Mouse (Mus musculus) heart, adult 2 months (tissue): ENCODE measurements around the gene Rarg. TPM values are rescaled to one million over a fixed set of nuclear protein-coding genes. Genes with fewer than 3 reads are reported as not detected.
A peak's percentile ranks its signal among the peaks of the same experiment; 100 is the strongest.

Experiments
- DNase-seq, 2 experiments: peaks; one replicate each; pipeline ENCODE4 v3.0.0; 2021
- H3K27ac ChIP-seq: fragments of 200-600 bp; 2 replicates; pipeline ENCODE4 v1.8.1; 2022
- H3K27me3 ChIP-seq: fragments of 200-500 bp; 2 replicates; pipeline ENCODE4 v1.6.1; 2012; ENCODE audit warnings: mild to moderate bottlenecking, low read length, inconsistent platforms, mixed read lengths; ENCODE audit not compliant: control insufficient read depth, insufficient read depth
- H3K36me3 ChIP-seq: fragments of 200-500 bp; 2 replicates; pipeline ENCODE4 v1.6.1; 2012; ENCODE audit warnings: low read length, inconsistent platforms; ENCODE audit not compliant: control insufficient read depth, insufficient read depth
- H3K4me1 ChIP-seq: fragments of 200-500 bp; 2 replicates; pipeline ENCODE4 v1.6.1; 2011; ENCODE audit warnings: low read length; ENCODE audit not compliant: control insufficient read depth, insufficient read depth
- H3K4me3 ChIP-seq: fragments of 200-600 bp; 2 replicates; pipeline ENCODE4 v1.8.1; 2022
- H3K79me2 ChIP-seq: fragments of 200-500 bp; replicated peaks from 2 replicates; pipeline ENCODE4 v1.6.1; 2012; ENCODE audit warnings: mild to moderate bottlenecking, inconsistent platforms, low read length, moderate library complexity, mixed read lengths; ENCODE audit not compliant: control insufficient read depth, insufficient read depth
- H3K9ac ChIP-seq: fragments of 200-500 bp; 2 replicates; pipeline ENCODE4 v1.6.1; 2012; ENCODE audit warnings: low read depth, mild to moderate bottlenecking, control low read depth, inconsistent platforms, low read length, mixed read lengths
- CTCF ChIP-seq: fragments of 200-600 bp; IDR thresholded peaks from 2 replicates; pipeline ENCODE4 v1.8.1; 2022; ENCODE audit warnings: antibody characterized with exemption, mild to moderate bottlenecking, moderate library complexity
- EP300 ChIP-seq: fragments of 200-500 bp; IDR thresholded peaks from 2 replicates; pipeline ENCODE4 v1.6.1; 2011; ENCODE audit warnings: low read depth, low read length, control low read depth; ENCODE audit not compliant: insufficient read depth
- POLR2A ChIP-seq: fragments of 200-500 bp; IDR thresholded peaks from 2 replicates; pipeline ENCODE4 v1.6.1; 2011; ENCODE audit warnings: mild to moderate bottlenecking, low read depth, low read length, control low read depth; ENCODE audit not compliant: insufficient read depth
- WGBS: fragments of 180-500 bp; shearing (Covaris S2); methylation state at CpG from one replicate; pipeline ENCODE4 v1.1.7; 2018; 5-methylcytosine and 5-hydroxymethylcytosine counted together
- intact Hi-C: fragments of 180-260 bp; cut with DNase I; formaldehyde crosslinking; loops from one replicate; pipeline ENCODE4 v1.15.1; 2025
- long read RNA-seq: library from polyadenylated mRNA; stranded (forward); transcript quantifications from one replicate; pipeline ENCODE4 v2.0.0, GENCODE M21; 2021
- polyA plus RNA-seq: library from polyadenylated mRNA; depleted of rRNA; stranded (reverse); fragments of >200 nt; gene quantifications from 2 replicates; pipeline ENCODE4 v1.2.3, GENCODE M21; 2012; rRNA removed
- total RNA-seq, 2 experiments: library from RNA; stranded (reverse); gene quantifications; 2 replicates each; pipeline ENCODE4 v1.2.3; 2021

The Rarg gene
- total RNA-seq (10 to 100 TPM; 18.1 to 20.3 TPM), polyA plus RNA-seq (19.9 and 26.9 TPM in 2 replicates)
- long read RNA-seq, transcript Rarg-202 (8 exons, 2,718 nt): major isoform, 6 of 14 reads
- long read RNA-seq, partial matches to known transcripts: 0 of 14 reads
- long read RNA-seq, other reads (novel, unspliced or antisense): 6 of 14 reads

DNA sequence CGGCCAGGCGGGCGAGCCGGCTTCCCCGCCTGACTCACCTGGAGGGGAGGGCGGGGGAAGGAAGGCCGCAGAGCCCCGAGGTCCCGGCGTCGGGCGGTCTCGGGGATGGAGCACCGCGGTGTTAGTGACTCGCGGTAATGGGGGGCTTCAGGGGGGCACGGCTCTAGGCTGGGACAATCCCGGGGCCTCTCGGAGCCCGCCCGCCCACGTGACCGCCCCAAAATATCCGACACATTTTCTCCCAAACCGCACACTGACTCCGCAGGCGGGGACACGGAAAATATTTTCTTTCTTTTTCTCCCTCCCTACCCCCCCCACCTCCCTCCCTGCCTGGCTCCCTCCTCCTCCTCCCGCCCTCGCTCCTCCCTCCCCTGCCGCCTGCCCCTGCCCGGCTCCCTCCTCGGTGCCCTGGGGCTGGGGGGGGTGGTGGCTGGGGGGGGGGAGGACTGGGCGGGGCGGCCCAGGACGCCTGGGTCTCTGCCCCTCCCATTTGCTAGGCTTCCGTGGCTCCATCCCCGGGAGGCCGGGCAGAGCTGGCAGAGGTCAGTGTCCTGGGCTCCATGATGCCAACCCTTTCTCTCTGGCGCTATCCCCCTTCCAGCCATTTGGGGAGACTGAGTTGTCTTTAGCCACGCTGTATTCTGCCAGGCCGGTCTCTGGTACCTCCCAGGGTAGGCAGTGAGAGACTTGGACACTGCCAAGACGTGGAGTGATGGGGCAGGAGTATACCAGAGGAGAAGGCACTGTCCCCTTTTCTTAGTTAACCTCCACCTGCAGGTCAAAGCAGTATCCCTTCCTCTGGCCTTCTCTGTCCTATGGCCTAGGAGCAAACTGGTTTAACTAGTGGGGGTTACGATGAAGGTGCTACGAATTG is at the start of gene Rarg:
Gene Rarg, minus strand, starts transcription at position 316 of the 874 bp plus-strand sequence.
- Histone ChIP-seq H3K79me2 (no peaks in the 10 kb centered on the region), H3K4me1 (peaks cover 8% of the 10 kb centered on the region; the same call in 1 of the 2 replicates), H3K9ac (peak within 1 kb of the TSS; percentile 91), H3K27me3 (no peaks in the 10 kb centered on the region), H3K36me3 (no peaks in the 10 kb centered on the region), H3K27ac (peak within 1 kb of the TSS; percentile 81), H3K4me3 (peak within 1 kb of the TSS; percentile 60)
- peak; percentile 12; the same call in 1 of the 2 replicates for TF ChIP-seq POLR2A
- TF ChIP-seq CTCF: no peak
- intact Hi-C loops: no loop called here
- WGBS: 5% methylated on average over 39 of the region's 46 CpGs
- DNase-seq: peak; percentile 69 to 72

DNA sequence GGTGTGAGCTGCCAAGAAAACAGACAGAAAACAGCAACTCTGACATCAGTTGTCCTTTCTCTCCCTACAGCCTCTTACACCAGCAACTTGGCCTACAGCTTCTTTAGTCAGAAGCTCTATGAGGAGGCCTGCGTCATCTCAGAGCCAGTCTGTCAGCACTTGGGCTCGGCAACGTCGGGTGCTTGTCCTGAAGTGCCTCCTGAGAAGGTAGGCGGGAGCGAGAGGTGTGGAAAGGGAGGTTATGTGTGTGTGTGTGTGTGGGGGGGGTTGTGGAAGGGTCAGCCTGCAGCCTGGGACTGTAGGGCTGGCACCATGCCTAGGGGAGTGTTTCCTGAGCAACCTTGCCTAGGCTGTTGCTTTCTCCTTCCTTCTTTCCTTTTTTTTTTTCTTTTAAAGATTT is 45.2 kb upstream of the Rarg start:
- Histone ChIP-seq H3K9ac (no peak overlapping the region), H3K36me3 (no peaks in the 10 kb centered on the region), H3K27me3 (no peaks in the 10 kb centered on the region), H3K79me2 (no peaks in the 10 kb centered on the region), H3K4me1 (no peaks in the 10 kb centered on the region), H3K4me3 (no peak overlapping the region), H3K27ac (no peak overlapping the region)
- peak in 1 of 2 experiments; percentile 36 for DNase-seq
- TF ChIP-seq POLR2A (no peak), EP300 (0 out of 2 replicates have a peak, but pooled peaks have one; percentile 40), CTCF (no peak)
- intact Hi-C loops: no loop called here
- 30% methylated on average over 6 of the region's 6 CpGs for WGBS

DNA sequence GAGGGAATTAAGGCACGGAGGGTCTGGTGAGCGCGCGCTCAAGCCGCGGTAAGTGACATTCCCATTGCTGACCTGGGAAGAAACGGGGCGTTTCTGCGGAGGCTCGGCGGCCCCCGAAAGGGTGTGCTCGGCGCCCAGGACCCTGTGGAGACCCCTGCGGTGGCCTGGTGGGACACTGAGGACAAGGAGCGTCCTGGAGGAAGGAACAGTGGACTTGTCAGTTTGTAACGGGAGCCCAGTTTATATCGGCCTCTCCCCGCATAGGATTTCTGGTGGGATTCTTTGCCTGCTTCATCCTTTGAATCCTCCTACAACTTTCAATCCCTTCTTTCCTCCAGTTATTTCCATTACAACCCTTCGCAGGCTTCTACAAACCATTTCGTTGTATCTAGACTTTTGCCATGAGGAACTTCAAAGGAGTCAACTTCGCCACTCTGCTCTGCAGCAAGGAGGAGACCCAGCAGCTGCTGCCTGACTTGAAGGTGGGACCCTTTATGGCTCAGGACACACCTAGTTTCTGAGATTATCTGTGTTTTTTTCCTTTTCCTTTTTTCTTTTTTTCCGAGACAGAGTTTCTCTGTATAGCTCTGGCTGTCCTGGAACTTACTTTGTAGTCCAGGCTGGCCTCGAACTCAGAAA is 39.2 kb upstream of the Rarg start:
- intact Hi-C loops: no loop called here
- TF ChIP-seq CTCF (no peak), POLR2A (no peak), EP300 (no peak)
- peak overlapping the region; percentile 80 for H3K4me3 ChIP-seq
- no peaks in the 10 kb centered on the region for H3K79me2 ChIP-seq
- no peaks in the 10 kb centered on the region for H3K36me3 ChIP-seq
- 6% methylated on average over 24 of the region's 24 CpGs for WGBS
- no peak overlapping the region for H3K27ac ChIP-seq
- no peak for DNase-seq
- H3K9ac ChIP-seq: peak overlapping the region; percentile 30; the same call in 1 of the 2 replicates
- H3K4me1 ChIP-seq: peaks cover 2% of the 10 kb centered on the region; the same call in 1 of the 2 replicates
- no peaks in the 10 kb centered on the region for H3K27me3 ChIP-seq

DNA sequence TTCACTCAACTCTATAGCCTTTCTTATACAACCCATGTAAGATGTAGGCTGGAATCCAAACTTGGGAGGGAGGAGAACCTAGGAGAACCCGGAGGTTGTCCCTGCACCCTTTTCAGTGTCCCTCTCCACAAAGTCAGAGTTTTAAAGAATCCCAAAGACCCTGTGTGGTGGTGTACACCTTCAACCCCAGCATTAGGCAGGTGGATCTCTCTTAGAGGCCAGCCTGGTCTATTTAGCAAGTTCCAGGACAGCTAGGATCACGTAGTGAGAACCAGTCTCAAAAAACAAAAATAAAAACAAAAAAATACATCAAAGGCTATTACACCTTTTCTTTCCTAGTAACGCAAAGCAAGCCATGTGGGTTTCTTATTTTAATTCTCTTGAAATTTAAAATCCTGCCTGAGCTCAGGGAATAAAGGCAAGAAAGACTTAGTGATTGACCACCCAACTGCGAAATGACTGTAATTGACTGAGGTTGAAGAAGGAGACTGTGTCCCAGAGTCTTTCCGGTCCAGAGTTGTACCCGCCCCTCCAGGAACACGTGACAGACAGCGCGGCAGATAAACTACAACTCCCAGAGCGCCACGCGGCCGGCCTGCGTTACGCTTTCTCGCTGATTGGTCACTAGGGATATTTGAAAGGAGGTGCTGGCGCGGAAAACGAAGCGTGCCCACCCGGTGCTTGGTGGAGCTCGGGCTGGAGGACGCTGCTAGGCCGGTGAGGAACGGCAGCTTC is 38.5 kb upstream of the Rarg start, which contains the start of gene Espl1:
Gene Espl1, plus strand, starts transcription at position 634 of the 735 bp plus-strand sequence.
- intact Hi-C loops: no loop called here
- Histone ChIP-seq H3K27me3 (no peaks in the 10 kb centered on the region), H3K9ac (peak within 1 kb of the TSS; percentile 30; the same call in 1 of the 2 replicates), H3K79me2 (no peaks in the 10 kb centered on the region), H3K36me3 (no peaks in the 10 kb centered on the region), H3K4me3 (peak within 1 kb of the TSS; percentile 80), H3K4me1 (peaks cover 2% of the 10 kb centered on the region; the same call in 1 of the 2 replicates), H3K27ac (peak within 1 kb of the TSS; percentile 56)
- peak; percentile 94 to 95 for DNase-seq
- 4% methylated on average over 25 of the region's 25 CpGs for WGBS
- TF ChIP-seq EP300: peak; percentile 42; the same call in 1 of the 2 replicates
- TF ChIP-seq CTCF: no peak
- TF ChIP-seq POLR2A: peak; percentile 81

DNA sequence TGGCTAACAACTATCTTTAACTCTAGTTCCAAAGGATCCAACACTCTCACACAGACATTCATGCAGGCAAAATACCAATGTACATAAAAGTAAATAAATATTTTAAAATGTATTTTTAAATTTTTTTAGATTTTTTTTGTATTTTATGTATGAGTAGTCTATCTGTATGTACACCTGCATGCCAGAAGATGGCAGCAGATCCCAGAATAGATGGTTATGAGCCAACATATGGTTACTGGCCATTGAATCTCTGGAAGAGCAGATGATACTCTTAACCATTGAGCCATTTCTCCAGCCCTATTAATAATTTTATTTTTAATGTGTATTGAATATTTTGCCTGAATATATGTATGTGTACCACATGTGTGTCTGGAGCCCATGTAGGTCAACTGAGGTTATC is 30.1 kb upstream of the Rarg start:
- Histone ChIP-seq H3K4me1 (peaks cover 1% of the 10 kb centered on the region; the same call in 1 of the 2 replicates), H3K36me3 (no peaks in the 10 kb centered on the region), H3K9ac (no peak overlapping the region), H3K27me3 (no peaks in the 10 kb centered on the region), H3K4me3 (no peak overlapping the region), H3K79me2 (no peaks in the 10 kb centered on the region), H3K27ac (no peak overlapping the region)
- TF ChIP-seq EP300 (no peak), CTCF (peak; percentile 90; the same call in 1 of the 2 replicates)
- intact Hi-C loops: loop anchor here (1.0 to 10.0 kb wide), 2 partner anchors 29 to 157 kb away; partner anchors contain the start of gene Amhr2
- DNase-seq: no peak
